Mouse (Mus musculus) cerebellum, postnatal 36 days (tissue): ENCODE measurements around the gene Pabpc4.
"Not testable (repeated sequence)": the region's sequence is repeated elsewhere in the genome, so short reads cannot be mapped to it uniquely, and the experiment has no call there.

Source experiments
- DNase-seq, 2 experiments: peaks; one replicate each; pipeline ENCODE4 v3.0.0; 2021 to 2022; ENCODE audit warnings: mixed read lengths in 2 of 2

Pabpc4 gene

GRCm38 (mm10) chr4:123298980-123299670, 37.0 kb downstream of the Pabpc4 start:
- peak; percentile 58 to 64 for DNase-seq

DNA sequence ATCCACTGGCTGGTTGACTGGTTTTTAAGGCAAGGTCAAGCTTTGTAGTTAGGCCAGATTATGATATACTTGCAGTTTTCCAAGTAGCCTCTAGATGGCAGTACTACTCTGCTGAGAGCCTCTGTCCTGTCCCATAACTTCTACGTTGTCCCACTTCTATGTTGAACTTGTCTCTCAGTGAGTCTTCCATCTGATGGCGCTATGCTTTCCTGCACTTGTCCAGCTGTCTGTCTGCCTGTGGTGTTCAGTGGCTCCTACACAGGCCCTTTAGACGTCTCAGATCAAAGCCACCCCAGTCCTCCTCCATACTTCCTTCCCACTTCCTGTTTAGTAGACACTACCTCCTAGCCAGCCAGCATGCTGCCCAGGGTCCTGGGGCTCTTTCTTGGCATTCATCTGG, 43.6 kb downstream of the Pabpc4 start:
- DNase-seq = peak in 1 of 2 experiments; percentile 34

GRCm38 (mm10) chr4:123306999-123307398, 44.8 kb downstream of the Pabpc4 start:
- no peak for DNase-seq

- DNase-seq = no peak
These were observed 46.1 kb downstream of the Pabpc4 start for GRCm38 (mm10) chr4:123308292-123308691.

DNA sequence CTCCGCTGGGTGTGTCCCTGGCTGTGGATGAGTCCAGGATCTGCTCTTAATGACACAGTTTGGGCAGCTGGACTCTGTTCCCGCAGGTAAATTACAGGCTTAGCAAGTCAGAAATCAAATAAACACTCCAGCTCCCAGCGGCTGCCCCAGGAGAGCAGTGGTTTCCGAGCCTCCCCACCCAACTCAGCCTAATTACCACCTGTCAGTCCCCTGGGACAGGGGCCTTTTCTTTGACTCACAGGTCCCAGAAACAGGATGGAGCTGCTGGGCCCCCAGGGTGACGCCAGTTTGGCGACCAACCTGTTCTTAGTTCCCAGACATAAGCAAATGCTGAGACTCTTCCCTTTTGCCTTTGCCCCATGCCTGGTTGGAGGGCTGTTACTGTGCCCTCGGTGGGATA, 49.7 kb downstream of the Pabpc4 start:
- no peak for DNase-seq

- DNase-seq = no peak
These were observed 50.9 kb downstream of the Pabpc4 start for GRCm38 (mm10) chr4:123313010-123313409.

- no peak for DNase-seq
These were observed 52.3 kb downstream of the Pabpc4 start for GRCm38 (mm10) chr4:123314497-123314896.

DNA sequence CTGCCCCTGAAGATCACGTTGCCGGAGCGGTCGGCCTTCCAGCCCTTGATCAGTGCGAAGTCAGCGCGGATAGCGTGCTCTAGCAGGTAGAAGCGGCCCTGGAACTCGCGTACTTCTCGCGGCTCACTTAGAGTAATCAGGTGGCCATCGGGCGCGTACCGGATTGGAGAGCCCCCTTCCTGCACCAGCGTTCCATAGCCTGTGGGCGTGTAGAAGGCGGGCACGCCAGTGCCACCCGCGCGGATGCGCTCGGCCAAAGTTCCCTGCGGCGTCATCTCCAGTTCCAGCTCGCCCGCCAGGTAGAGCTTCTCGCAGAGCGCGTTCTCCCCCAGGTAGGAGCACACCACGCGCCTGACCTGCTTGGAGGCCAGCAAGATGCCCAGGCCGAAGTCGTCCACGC, 60.8 kb downstream of the Pabpc4 start:
- DNase-seq = not testable (repeated sequence)

- no peak for DNase-seq
These were observed 61.4 kb downstream of the Pabpc4 start, which contains the start of gene Oxct2a for GRCm38 (mm10) chr4:123323534-123323933. Gene Oxct2a (minus strand): TSS chr4:123323634.

GRCm38 (mm10) chr4:123326087-123326486, 63.9 kb downstream of the Pabpc4 start:
- DNase-seq = no peak

DNA sequence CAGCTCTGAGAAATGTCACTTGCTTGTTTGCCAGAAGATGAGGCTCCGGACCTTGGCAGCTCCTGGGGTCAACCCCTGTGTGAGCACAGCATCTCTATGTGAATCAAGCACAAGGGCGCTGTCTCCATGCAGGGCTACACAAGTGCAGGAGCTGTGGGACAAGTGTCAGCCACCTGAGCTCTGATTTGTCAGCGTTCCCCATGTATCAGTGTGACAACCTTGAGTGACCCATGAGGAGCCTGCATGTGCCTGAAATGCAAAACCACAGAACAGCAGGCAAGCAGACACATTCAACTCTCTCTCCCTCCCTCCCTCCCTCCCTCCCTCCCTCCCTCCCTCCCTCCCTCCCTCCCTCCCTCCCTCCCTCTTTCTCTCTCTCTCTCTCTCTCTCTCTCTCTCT, 65.5 kb downstream of the Pabpc4 start:
- no peak for DNase-seq

DNA sequence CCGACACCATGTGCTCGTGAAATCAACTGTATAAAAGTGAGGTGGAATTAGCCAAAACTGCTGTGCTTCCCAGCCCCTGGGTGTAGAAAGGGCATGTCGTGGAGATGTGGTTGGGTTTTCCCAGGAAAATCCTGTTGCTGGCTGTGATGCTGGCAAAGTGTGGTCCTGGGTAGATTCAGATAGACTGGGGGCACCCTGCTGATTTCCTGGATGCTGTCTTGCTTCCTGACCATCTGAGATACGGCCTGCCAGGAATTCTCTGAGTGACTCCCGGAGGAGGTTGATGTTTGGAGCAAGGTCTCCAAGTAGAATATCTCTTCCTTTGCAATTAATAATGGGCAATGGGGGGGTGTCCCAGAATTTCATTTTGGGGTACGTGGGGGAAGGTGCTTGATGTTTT, 66.8 kb downstream of the Pabpc4 start:
- peak; percentile 46 to 57 for DNase-seq

- DNase-seq = no peak
These were observed 69.2 kb downstream of the Pabpc4 start for GRCm38 (mm10) chr4:123331326-123331725.

DNA sequence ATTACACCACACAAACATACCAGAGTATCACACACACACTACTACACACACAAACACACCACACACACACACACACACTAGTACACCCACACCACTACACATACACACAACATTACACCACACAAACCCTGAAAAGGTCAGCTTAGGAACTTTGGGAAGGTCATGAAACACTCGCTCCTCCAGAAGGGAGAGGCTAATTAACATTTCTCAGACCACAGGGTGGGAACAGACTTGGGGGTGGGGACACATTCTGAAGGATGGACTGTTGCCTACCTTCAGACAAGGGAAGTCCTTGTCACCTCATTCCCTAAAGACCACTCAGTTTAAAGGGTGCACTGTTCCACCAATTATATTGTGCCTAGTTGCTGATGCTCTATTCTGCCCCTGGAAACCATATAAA, 69.8 kb downstream of the Pabpc4 start:
- not testable (repeated sequence) for DNase-seq

- no peak for DNase-seq
These were observed 71.0 kb downstream of the Pabpc4 start for GRCm38 (mm10) chr4:123333151-123333550.

GRCm38 (mm10) chr4:123334177-123334576, 72.0 kb downstream of the Pabpc4 start:
- no peak for DNase-seq

- not testable (repeated sequence) for DNase-seq
These were observed 73.1 kb downstream of the Pabpc4 start for GRCm38 (mm10) chr4:123335244-123335643.

DNA sequence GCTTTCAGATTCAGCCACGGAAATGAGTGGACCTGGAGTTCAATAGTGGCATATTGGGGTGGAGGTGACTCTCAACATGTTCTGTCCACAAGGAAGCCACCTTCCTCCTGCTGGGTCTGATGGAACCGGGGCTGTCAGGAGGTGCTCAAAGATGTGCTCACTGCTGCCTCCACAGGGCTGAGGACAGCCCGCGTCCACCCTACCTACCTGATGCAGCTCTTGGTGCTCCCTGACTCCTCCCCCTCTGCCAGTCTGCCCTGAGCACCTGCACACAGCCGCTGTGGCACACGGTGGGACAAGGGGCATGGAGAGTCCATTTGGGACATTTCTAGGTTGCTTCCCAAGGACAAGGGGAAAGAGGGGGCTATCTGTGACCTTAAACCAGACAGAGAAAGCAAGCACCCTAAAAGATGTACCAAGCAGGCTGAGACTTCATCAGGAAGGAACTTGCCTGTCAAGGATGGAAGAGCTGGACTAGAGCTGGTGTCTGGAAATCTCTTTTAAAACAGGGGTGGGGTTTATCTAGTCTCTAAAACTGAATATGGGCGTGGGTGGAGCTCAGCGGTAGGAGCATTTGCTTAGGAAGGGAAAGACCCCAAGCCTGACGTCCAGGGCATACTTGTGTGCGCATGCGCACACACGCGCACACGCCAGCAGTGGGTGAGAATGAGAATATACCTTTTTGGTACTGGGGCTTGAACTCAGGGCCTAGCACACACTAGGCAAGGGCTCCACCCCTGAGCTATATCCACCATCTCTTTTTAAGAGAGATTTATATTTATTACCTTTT, 73.8 kb downstream of the Pabpc4 start:
- no peak for DNase-seq

- DNase-seq = no peak
These were observed 75.5 kb downstream of the Pabpc4 start for GRCm38 (mm10) chr4:123337693-123338092.

DNA sequence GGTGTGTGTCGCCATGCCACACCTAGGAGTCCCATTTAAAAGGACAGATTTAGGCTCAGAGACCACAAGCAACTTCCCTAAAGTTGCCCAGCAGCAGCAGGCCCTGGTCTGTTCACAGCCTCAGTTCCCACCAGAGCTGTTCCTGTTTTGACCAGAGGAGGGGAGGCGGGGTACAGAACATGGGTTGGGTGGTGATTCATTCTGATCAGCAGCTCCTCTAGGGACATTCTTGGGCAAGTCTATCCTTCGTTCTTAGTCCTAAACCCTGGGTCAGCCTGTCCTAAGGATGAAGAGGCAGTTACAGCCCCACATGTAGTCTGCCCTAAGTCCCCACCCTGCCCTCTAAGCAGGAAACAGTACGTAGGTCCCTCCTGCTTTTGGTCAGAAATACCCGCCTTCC, 78.1 kb downstream of the Pabpc4 start:
- DNase-seq = no peak

- DNase-seq = no peak
These were observed 80.0 kb downstream of the Pabpc4 start for GRCm38 (mm10) chr4:123342091-123342641.

DNA sequence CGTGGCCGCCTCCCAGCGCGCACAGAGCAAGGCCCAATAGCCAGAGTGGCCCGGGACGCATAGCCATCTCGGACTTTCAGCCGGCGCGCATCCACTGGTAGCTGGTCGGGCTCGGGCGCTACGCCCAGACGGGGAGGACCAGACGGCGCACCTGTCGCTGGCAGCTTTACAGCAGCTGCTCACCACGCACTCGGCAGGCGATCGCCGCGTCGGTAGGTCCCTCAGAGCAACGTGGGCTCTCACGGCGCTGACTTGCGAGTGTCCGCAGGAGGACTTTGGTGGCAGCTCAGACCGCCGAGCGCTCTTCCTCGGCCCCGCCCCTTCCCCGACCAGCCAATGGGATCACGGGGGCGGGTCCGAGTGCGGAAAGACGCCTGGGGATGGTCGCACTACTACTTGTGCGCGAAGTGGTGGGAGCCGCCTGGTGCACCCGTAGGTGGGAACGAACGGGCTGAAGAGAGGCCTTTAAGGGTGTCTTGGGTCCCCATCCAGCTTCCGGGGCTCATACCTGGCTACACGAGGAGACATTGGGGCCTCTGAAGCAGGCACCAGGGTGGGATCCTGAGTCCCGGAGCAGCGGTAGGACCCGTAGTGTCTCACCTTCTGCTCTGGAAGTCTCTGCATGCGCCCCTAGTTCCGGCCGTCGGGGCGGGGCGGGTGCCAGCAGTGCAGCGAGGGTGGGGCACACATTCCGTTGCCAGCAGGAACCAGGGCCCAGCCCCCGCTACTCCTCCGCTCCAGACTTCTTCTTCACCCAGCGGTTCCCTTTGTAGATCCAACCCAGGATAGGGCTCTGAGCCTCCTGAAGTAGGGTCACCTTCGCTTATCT, 80.7 kb downstream of the Pabpc4 start, which contains the start of gene Bmp8a:
Bmp8a (minus strand) TSS at position 611 of the 829 bp plus-strand sequence.
- DNase-seq = peak in 1 of 2 experiments; percentile 26

- DNase-seq = no peak
These were observed 81.3 kb downstream of the Pabpc4 start for GRCm38 (mm10) chr4:123343471-123343789.
